Mouse (Mus musculus): ENCODE measurements around the gene Ccdc172.

Ccdc172 gene

DNA sequence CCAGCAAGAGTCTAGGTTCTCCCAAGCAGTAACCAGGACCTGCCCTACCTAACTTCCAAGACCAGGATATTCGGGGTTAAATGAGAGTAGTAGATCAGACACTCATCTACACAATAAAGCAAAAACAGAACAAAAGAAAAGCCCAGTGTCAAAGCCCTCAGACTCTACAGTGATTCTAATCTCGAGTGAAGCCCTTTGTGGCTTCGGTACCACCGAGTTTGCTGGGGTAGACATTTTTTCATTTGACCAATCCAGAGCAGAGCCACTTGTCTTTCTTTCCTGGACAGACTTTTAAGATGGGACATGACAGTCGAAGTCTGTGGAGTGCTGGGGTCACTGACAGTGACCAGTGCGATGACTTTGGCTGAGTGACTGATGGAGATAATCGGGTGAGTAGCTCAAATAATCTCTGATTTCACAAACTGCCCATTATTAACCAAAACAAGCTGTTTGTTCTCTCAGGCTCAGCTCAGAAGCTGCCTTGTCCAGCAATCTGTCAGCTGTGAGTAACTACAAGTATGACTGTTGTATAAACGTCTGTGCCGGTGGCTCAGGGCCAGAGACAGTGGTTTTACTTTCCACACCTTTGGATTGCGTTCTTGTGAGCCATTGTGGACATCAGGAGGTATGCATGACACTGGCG lies 60.8 kb downstream of the Ccdc172 start:
- no peak for DNase-seq (ENCODE audit: low spot score in 2 of 2)

DNA sequence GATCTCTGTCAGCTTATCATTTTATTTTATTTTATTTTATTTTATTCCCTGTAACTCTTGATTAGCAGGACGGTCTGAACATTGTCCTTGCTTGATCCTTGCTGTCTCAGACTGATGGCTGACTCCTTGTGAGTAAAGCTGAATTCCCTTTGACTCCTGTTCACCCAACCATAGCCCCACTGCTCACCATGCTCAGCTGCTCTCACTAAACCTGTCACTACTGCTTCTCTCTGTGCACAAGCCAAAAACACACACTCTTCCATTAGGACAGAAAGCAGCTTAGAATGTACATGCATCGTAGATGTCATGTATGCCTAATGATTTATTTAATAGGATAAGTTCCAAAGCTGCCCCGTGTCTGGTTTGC lies 61.3 kb downstream of the Ccdc172 start:
- no peak for DNase-seq (ENCODE audit: low spot score in 2 of 2)

- peak in 1 of 2 experiments; percentile 14 for DNase-seq (ENCODE audit: low spot score in 2 of 2)
Observed at GRCm38 (mm10) chr19:58582018-58582417, 70.2 kb downstream of the Ccdc172 start.

DNA sequence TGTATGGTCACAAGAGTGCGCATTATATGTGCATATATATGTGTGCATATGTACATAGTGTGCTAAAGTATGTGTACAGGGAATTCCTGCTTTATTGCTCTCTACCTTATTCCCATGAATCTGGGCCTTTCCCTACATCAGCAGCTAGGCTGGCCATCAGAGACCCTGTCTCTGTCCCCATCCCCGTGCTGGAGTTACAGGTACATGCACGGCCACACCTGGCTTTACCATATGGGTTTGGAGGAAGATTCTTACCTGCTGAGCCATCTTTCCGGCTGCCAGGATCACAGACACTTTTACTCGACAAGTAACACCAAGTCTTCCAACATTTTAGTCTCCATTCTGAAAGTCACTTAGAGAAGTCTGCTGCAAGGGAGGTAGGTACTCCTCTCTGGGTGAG lies 71.2 kb downstream of the Ccdc172 start:
- peak in 1 of 2 experiments; percentile 10 for DNase-seq (ENCODE audit: low spot score in 2 of 2)

DNA sequence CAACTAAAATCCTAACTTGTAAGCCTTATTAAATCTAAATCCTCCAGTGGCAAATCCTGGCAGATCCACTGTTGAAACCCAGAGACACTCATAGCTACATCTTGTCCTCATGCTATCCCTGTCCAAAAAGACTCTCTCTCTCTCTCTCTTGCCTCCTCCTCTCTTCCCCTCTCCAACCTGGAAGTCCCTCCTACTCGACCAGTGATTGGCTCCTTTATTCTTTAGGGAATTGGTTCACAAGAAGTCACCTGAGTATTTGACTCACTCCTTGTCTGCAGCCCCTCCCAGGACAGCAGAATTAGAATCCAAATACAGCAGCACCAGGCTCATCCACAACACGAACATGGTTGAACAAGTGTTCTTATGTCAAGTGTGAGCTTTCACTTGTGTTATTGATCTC lies 74.3 kb downstream of the Ccdc172 start:
- peak in 1 of 2 experiments; percentile 4 for DNase-seq (ENCODE audit: low spot score in 2 of 2)

DNA sequence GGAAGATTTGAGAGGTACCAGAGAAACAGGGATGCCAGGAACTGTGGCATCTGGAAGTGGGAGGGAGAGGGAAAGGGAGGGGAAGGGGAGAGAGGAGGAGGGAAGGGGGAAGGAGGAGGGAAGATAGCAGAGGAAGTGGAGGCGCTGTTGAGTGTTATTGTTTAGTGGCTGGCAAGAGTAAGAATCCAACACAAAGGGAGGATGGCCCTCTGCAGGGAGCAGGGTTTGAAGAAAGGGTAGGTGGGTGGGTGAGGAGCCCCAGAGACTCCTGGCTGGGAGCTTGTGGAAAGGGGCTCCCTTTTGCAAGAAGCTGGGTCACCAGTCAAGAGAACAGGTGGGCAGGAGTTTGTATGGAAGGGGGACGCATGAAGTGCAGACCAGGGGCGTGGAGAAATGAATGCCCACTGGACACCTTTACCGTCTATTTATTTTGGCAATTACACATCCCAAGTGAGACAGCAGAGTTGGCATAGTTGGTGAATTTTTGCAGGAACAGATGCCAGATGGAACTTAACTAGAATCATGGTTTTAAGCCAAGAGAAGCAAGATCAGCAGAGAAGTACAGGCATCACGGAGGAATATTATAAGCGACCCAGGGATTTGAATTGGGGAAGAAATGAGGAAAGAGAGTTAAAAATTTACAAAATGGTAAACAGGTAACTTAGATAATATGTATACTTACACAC lies 78.6 kb downstream of the Ccdc172 start:
- DNase-seq (ENCODE audit: low spot score in 2 of 2), result no peak

GRCm38 (mm10) chr19:58600381-58600780 lies 88.6 kb downstream of the Ccdc172 start:
- DNase-seq (ENCODE audit: low spot score in 2 of 2), result no peak
